Mouse (Mus musculus) cerebellum, adult 9-10 months (tissue): Measurements from ENCODE around the gene Pcdh15.

Source experiments
- DNase-seq: peaks from one replicate; pipeline ENCODE4 v3.0.0; 2022

The Pcdh15 gene

DNA sequence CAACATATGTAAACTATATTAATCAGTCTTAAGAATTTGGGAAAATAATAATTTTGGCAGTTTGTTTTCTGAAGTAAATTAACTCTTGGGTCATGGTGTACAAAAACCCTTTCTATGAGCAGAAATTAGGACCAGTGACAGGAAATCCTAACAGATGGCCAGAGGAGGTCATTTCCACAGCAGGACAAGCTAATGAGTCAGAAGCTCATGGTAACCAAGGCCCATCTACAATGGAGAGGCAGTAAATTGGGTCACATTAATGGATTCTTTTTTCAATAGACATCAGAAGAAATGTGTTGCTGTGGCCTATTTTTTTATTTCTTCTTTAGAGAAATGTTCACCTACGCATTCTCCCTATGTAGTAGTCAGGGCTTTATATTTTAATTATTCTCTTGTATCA lies 923.9 kb downstream of the Pcdh15 start:
- DNase-seq = peak; percentile 83

DNA sequence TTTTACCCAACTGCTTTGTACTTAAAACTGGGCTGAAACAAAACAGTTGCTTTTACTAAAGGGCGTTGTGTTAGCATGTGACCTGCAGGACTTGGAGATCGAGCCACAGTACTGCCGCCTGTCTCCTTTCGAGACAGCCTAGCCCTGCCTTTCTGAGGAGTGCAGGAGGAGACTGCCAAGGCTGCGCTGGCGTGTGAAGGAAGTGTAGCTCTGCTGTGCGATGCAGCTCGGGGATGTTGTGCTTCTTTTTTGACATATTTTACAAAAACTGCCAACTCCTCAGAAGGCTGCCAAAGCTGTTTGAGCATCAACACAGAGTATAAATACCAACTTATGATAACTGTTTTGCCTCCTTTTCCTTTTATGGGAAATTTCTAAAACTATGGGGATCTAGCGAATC lies 953.9 kb downstream of the Pcdh15 start:
- DNase-seq = no peak

DNA sequence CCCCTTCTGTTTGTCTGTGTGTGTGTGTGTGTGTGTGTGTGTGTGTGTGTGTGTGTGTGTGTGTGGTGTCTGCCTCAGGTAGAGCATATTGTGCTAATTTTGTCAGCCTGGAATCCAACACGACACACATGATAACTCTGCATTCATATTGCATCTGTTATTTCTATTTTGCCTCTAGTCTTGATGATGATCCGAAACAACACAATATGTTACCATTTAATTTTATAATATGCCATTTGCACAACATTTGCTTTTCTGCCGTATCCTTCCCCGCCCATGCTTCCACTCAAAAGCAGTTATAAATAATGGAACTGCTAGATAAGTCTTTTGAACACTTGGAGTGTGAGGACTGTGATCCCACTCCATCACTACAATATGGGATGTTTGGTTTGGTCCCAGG lies 987.5 kb downstream of the Pcdh15 start:
- no peak for DNase-seq

DNA sequence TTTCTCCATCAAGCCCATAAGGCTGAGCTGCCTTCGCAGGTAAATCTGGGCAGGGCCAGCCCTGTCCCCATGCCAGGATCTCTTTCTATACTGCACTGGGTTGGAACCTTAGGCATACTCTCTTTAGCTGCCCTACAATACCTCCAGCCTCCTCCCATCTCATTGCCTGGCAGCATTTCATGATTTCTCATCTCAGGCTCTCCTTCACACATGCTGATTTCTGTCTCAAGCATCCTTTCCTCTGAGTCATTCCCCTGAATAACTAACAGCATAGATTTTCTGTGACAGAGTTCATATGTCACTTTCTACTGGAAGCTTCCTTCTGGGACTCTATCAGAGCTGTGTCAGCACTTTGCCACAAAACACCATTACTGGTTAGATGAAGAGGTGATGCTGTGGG lies 999.2 kb downstream of the Pcdh15 start:
- no peak for DNase-seq

DNA sequence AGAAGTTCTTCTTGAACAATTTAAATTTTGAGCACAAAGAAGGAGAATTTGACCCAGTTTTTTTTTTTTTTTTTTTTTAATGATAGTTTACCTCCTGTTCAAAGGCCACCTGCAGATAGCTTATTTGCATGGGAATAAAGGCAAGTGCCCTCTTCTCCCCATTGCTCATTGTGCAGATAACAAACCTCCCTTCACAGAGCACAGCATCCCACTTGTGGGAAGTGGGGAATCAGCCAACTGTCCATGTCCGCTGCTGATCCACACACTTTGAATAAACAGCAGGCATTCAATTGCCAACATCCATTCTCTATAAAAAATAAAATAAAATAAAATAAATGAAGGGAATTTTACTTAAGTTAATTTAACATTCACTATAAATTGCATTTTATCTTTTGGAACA lies 1015.0 kb downstream of the Pcdh15 start:
- DNase-seq = peak; percentile 1

DNA sequence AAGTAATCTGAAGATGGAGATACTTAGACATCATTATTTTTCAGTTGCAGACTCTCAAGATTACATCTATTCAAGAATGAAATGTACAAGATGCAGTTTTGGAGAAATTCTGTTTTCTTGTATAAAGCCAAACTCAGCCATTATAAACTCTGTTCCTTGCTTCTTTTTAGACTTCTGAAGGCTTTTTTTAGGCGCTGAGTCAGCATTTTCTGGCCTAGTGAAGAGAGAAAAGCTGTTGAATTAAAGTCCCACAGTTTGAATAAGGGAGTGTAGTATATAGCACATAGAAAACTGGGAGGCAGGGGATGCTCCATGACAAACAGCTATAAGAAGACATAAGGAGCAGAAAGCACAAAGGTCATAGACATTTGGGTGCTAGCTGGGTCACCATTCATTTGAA lies 1017.7 kb downstream of the Pcdh15 start:
- no peak for DNase-seq

DNA sequence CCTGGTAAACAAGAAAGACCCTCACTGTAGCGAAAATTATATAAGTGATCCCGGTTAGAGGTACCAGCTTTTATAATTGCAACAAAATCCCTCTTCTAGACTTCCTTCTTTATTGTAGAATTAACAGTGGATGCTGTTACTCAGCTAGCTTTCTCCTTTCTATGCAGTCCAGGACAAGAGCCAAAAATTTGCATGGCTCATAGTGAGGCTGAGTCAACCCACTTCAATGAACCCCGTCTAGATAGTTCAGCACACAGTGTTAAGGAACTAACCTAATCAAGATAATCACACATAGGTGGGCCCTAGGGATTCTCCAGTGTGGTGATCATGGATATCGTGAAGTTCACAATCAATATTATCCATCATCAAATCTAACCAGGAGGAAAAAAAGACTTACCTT lies 1024.3 kb downstream of the Pcdh15 start:
- no peak for DNase-seq

DNA sequence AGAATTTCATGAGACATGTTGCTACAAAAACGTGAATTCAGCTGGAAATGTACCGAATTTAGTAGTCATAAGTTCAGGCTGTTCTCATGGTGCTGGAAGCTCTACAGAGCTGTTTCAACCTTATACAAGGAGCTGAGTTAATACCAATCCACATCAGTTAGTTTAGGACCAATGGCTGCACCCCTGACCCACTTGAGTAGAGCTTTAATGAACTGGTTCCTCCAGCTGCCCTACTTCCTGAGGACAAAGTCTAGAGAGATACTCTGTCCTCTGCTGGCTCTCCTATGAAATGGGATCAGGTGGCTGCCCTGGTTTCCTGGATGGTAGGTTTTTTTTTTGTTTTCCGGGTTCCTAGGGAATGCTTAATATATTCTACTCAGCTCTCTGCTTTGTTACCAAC lies 1030.0 kb downstream of the Pcdh15 start:
- no peak for DNase-seq

DNA sequence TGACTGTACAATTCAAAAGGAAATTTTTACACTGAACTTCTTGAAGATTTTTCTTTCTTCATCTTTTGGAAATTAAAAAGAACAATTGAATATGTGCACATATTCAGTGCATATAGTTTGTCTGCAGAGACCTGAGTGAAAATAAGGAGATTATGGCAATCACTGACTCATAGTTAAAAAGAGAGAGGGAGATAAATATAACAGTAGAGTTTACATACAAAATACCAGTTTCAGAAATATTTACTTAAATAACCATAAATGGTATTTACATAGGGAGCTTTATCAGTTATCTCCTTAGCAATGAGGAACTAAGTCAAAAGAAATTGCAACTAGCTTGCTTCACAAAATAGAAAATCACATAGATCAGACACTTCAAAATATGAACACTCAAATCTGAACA lies 1030.5 kb downstream of the Pcdh15 start:
- DNase-seq = no peak

DNA sequence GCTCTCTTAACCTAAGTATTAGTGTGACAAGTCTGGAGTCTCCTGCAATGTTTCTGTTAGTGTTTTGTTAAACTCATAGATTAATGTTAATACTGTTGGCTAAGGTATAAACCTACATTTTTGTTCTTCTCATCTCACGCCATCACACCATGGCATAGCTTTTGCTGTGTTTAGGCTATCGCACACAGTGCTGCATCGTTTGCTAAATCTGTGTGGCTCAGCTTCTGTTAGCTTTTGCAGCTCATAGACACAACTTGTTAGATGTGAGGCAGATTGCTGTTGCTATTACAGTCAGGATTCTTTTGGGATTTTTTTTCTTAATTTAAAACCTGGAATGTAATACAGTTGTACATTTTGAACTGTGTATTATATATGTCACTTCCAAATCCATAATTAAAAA lies 1031.7 kb downstream of the Pcdh15 start:
- DNase-seq = no peak

DNA sequence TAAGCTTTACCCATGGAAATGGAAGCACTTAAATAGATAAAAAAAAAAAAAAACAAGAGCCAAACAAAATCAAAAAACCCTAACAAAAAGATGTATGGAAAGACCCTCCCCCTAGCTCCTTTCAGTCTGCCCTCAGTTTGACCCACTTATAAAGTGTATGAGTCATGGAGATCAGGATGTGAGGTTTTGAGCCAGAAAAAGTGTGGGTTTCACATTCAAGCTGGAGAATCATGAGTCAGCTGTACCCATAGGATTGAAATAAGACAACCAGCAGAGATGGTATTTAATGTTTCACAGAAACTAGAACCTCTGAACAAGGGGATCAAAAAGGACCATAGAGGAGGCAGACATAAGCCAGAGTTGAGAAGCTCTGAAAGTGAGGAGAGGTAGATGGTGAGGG lies 1048.8 kb downstream of the Pcdh15 start:
- DNase-seq = no peak

DNA sequence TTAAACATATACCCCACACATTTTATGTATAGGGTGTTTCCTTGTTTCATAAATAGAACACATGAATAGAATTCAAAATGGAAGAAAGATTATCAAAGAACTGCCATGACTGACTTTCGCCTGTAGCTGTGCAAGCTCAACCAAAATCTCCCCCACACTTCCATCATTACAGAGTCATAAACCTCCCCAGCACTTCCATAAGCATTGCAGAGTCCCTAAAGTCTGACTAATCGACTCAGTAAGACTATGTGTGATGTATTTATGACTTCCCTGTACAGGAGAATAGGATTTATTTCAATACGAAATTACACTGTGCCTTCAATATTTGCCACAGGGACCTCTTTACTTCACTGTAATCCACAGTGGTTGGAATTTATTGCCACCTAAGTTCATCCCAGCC lies 1082.8 kb downstream of the Pcdh15 start:
- DNase-seq = no peak

DNA sequence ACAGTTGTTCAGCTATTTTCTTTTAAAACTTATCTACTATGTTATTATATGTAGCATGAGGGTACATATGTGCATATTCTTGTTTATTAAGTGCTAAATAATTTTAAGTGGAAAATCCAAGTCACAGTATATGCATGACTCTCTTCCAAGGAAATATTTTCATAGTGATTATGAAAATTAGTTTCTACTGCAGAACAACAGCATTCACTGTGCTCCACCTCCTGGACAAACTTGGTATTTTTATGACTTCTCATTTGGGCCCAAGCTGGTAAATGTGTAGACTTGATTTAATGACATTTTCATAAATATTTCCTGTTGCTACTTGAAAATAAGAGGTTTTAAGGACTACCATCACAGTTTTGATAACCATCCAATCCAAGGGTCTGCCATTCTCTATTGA lies 1104.5 kb downstream of the Pcdh15 start:
- DNase-seq = peak; percentile 44

DNA sequence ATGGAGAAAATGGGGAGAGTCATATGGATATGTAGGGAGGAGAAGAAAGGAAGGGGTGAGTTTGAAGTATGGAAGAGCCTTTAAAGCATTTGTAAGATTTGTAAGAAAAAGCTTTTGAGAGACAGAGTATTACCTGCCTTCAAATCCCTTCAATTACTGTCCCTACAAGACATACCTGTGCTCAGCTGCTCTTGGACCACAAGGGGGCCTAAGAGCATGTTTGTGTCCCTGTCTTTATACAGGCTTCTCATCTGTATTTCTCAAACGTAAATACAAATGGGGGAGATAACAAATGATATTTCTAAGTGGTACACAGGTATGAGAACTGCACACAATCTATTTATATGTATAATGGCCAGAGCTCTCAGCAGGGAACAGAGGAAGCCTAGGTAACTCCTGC lies 1118.1 kb downstream of the Pcdh15 start:
- DNase-seq = no peak

DNA sequence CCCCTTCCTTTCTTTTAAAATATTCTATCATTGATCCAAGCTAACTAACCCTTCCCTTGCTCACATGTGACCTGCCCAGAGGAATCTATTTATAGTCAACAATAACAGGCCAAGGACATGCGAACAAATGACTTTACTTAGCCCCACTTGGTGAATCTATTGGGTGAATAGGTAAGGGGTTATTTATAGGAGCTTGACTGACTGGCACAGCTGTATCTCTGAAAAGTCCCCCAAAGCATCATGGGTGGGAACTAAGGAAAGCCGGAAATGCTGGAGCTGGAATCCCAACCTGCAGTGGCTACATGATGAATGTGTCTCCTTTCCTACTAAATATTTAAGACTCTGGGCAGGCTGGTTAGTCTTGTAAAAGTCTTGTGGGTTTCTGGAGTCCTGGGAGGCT lies 1121.3 kb downstream of the Pcdh15 start:
- DNase-seq = no peak

DNA sequence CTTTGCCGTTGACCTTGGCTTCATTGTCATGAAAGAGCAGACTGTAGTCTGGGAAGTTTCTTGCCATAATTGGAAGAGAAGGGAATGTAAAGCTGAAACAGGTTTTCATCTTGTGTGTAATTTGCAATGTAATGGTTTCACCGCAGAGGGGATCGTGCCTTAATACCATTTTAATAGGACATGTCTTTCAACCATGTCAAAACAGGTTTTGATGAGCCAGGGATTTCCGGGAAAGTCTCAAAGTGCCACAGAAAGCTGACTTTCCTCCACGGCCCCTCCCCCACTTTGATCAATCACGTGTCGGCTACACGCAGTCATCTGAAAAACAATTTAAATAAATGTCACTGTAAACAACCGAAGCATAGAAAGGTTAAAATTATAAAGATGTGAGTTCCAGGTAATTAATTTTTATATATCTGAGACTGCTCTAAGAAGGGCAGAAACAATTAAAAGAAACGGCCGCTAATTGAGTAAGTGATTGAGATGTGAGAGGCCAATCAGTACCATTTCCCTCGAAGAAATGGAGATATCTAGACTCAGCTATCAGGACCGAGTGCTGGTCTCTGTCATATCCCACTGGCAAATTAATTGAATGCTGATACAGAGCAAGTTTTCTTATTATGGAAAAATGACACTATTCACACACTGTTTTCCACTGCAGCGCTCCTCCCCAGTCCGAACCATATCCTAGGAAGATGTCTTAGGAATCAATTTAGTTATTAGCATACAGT lies 1158.7 kb downstream of the Pcdh15 start:
- no peak for DNase-seq

DNA sequence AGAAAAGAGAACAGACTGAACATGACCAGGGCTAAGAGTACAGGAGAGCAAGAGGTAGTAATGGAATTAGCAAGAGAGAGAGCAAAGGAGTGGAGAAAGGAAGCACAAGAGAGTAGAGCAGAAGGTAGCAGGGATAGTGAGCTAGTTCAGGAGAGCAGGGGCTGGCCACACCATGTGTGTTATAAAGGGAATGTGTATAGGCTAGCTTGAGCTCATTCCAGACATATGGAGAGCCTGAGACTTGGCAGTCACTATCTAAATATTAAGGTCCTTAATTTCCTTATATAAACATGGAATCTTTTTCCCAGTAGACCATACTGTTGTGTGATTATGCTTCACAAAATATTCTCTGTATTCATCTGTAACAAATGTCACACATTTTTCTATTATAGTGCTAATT lies 1159.5 kb downstream of the Pcdh15 start:
- DNase-seq = no peak

DNA sequence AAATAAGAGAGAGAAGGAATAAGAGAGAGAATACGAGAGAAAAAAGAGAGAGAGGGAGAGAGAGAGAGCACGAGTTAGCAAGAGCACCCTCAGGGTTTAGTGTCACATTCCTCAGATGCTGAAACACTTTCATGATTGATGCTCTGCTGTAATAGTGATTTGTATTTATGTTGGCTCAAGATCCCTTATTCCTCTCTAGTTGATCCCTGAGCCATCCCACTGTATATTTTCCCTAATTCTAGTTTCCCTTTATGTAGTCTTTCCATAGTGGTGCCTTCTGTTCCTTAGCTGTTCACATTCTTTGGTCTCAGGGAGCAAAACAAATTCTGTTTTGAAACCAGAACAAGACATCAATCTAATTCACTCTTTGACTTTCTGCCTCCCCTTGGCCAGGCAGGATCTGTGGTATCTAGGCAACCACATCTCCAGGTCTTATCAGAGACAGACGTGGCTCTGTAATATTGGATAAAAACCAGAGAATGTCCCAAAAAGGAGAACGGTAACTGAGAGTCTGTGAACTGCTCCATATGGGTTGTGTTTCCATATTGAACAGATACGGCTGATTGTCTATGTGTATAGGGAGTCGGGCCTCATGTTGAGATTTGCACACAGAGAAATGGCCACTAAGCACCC lies 1170.6 kb downstream of the Pcdh15 start:
- no peak for DNase-seq

DNA sequence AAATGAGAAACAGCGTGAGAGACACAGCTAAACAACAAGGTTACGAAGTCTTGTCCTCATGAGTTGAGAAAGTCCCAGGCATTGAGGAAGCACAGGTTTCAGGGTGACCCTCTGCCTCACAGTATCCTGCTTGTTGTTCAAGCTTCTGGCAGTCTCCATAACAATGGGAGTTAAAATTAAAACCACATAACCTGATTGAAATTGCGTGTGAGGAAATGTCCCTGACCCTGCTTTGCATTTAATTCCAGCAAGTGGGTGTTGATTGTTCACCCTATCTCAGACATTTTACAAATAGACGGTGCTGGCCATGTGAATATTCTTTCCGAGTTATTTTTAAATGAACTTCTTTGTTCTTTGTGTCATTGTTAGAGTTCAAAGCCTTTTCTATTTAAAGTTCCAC lies 1171.8 kb downstream of the Pcdh15 start:
- no peak for DNase-seq

DNA sequence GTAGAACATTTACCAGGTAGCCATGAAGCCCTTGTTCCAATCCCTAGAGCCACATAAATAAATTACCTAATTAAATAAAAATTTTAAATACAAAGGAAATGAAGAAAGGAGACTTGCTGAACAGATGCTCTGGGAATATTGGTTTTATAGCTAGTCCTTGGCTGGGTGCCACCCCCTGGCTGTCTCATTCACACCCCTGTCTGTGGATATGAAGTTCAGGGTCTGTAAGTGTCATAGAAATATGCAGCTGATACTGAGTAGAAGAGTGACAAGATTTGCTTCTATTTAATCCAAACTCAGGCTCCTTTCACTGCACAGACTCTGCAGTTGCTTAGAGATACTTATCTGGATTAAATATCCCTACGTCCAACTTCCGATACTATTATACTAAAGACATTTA lies 1205.0 kb downstream of the Pcdh15 start:
- DNase-seq = no peak

DNA sequence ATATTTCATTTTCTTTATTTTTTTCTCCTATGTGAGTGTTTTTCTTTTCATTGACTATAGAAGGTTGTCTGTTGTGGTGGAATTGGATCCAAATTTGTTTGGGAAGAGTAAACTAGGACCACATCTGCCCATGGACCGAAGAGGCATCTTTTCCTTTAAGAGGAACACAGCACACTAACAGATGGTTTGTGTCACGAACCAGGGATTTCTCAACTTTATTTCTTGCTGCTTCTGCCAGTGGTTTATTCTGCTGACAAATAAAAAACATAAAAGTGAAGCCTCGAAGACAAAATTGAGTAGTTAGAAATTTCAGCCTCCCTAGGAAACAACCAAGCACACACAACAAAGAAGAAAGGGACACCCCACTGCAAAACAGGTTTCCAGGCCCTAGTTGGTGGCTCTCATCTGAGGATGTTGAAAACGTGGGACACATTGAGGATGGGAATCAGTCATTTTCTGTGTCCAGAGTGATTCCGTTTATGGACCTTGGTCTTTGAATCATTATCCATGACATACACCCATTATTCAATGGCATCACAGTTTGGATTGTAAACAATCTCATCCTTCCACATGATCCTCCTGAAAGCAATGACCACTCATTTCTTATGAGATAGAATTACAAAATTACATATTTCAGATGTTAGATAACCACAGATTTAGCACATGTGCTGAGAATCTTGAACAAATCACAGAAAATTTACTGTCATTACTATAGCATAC lies 1206.5 kb downstream of the Pcdh15 start:
- DNase-seq = no peak

DNA sequence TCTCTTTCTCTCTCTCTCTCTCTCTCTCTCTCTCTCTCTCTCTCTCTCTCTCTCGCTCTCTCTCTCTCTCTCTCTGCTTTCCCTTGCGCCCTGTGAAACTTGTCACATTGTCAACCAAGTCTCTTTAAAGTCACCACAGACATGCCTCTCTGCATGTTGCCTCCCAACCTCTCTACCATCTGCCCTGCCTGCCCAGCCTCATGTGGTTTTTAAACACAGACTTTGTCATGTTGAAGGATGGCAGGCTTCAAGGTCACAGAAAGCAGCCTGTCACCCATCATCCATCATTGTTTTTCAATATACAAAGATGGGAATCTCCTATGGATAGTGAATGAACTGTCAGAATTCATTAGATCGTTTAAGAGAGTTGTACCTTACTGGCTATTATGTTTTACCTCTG lies 1207.9 kb downstream of the Pcdh15 start:
- no peak for DNase-seq

DNA sequence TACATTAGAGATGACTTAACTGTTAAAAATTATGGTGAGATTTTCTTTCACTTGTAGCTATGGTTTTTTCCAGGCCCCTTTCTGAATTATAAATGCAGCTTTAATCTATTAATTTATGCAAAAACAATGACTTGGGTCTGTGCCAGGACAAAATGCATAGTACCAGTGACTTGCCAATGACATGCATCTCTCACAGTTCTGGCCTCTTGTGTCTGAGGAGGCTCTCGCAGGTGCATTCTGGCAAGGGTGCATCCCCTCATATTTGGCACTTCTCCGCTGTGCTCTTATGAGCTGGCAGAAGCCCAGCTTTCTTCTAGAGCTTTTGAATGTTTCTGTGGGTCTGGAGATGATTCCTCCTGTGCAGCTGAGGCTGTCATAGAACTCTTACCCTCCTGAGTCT lies 1216.9 kb downstream of the Pcdh15 start:
- no peak for DNase-seq

DNA sequence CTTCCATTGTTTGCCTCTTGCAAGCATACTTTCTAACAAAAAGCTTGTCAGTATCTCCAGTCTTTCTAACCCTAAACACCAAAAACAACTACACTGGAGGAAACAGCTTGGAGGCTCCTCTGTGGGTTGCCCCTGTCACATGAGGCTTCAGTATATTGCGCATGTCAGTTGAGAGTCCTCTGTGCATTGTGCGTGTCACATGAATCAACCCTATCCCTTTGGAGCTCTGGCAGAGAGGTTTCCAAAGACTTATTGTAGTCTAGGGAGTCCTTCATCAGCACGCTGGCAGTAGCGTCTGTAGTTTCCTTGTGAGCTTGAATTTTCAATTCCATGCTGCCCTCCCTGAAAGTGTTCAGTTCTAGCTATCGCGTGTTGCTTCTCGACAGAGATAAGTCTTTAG lies 1236.3 kb downstream of the Pcdh15 start:
- DNase-seq = no peak
